Mouse (Mus musculus) embryonic facial prominence, embryonic 13.5 days (tissue): ENCODE measurements at regions not wholly inside any gene's neighbourhood (a gene's known extent, or its start where the extent isn't known, plus 50 kb on each side); places are given as distances from the start of the nearest gene placed in this dataset.

Experiments
- ATAC-seq: fragments of 200-750 bp; cut with Nextera tagmentation; 2 replicates; pipeline ENCODE4 v1.8.0; 2017; ENCODE audit warnings: low read depth; ENCODE audit not compliant: insufficient number of reproducible peaks, insufficient read depth, low FRiP score, low TSS enrichment
- H3K27ac ChIP-seq: fragments of 300-500 bp; sonication (generic); 2 replicates; pipeline ENCODE4 v1.5.1; 2015; ENCODE audit warnings: moderate library complexity, mild to moderate bottlenecking, inconsistent platforms
- H3K27me3 ChIP-seq: fragments of 300-500 bp; sonication (generic); 2 replicates; pipeline ENCODE4 v1.6.1; 2015; ENCODE audit warnings: mild to moderate bottlenecking, inconsistent platforms
- H3K36me3 ChIP-seq: fragments of 300-500 bp; sonication (generic); 2 replicates; pipeline ENCODE4 v1.6.1; 2015; ENCODE audit warnings: mild to moderate bottlenecking, inconsistent platforms
- H3K4me1 ChIP-seq: fragments of 300-500 bp; sonication (generic); 2 replicates; pipeline ENCODE4 v1.6.1; 2015; ENCODE audit warnings: inconsistent platforms
- H3K4me2 ChIP-seq: fragments of 300-500 bp; sonication (generic); 2 replicates; pipeline ENCODE4 v1.6.1; 2015; ENCODE audit warnings: moderate library complexity, mild to moderate bottlenecking, inconsistent platforms
- H3K4me3 ChIP-seq: fragments of 300-500 bp; sonication (generic); 2 replicates; pipeline ENCODE4 v1.5.1; 2015; ENCODE audit warnings: mild to moderate bottlenecking, inconsistent platforms
- H3K9ac ChIP-seq: fragments of 300-500 bp; sonication (generic); 2 replicates; pipeline ENCODE4 v1.6.1; 2015; ENCODE audit warnings: mild to moderate bottlenecking, inconsistent platforms
- H3K9me3 ChIP-seq: fragments of 300-500 bp; sonication (generic); 2 replicates; pipeline ENCODE4 v1.6.1; 2016; ENCODE audit warnings: inconsistent platforms
- WGBS: fragments of 180-500 bp; shearing (Covaris S2); methylation state at CpG from one replicate; pipeline ENCODE4 v1.1.7; 2015; ENCODE audit warnings: mixed read lengths; 5-methylcytosine and 5-hydroxymethylcytosine counted together

DNA sequence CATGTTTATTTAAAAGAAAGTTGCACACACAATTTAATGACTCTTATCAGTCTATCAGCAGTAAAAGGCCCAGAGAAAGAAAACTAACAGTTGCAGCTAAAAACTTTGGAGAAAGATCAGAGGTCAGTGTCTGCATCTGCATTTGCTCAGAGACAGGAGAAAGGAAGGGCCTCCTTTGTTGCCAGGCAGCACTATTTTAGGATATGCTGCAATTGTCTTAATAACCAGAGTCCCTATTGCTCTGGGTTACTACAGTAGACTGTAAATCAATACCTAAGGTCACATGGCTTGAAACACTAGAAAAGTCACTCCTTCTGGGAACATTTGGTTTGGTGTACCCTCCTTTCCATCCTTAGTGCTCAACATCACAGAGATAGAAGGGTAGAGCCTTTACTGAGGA, 175.7 kb downstream of the Hdgfl1 start:
- no peak overlapping the region for H3K4me3 ChIP-seq
- H3K4me2 ChIP-seq = no peak overlapping the region
- no peak for ATAC-seq
- no peaks in the 10 kb centered on the region for H3K27me3 ChIP-seq
- no peaks in the 10 kb centered on the region for H3K36me3 ChIP-seq
- no peak overlapping the region for H3K9ac ChIP-seq
- no peaks in the 10 kb centered on the region for H3K9me3 ChIP-seq
- no peaks in the 10 kb centered on the region for H3K4me1 ChIP-seq
- H3K27ac ChIP-seq = no peak overlapping the region

DNA sequence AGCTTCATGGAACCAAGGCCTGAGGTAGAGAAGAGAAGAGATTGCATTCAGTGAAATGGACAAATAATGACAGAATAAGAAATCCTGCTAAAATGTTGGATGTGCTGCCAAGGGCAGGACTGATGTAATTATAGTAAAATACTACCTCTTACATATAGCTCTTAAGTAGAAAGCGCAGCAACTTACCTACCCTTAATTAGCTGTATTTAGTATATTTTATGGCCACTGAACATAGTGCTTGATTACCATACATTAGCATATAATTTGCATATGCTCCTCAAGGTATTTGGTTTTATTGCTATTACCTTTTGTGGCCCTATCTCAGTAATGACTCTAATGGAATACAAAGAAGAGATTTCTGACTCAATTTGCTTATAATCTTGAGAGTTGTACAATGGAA, 176.2 kb downstream of the Hdgfl1 start:
- Histone ChIP-seq H3K36me3 (no peaks in the 10 kb centered on the region), H3K27ac (no peak overlapping the region), H3K4me3 (no peak overlapping the region), H3K4me1 (no peaks in the 10 kb centered on the region), H3K9me3 (no peaks in the 10 kb centered on the region), H3K4me2 (no peak overlapping the region), H3K27me3 (no peaks in the 10 kb centered on the region), H3K9ac (no peak overlapping the region)
- WGBS = 88% methylated on average over 1 of the region's 1 CpGs
- ATAC-seq = no peak

DNA sequence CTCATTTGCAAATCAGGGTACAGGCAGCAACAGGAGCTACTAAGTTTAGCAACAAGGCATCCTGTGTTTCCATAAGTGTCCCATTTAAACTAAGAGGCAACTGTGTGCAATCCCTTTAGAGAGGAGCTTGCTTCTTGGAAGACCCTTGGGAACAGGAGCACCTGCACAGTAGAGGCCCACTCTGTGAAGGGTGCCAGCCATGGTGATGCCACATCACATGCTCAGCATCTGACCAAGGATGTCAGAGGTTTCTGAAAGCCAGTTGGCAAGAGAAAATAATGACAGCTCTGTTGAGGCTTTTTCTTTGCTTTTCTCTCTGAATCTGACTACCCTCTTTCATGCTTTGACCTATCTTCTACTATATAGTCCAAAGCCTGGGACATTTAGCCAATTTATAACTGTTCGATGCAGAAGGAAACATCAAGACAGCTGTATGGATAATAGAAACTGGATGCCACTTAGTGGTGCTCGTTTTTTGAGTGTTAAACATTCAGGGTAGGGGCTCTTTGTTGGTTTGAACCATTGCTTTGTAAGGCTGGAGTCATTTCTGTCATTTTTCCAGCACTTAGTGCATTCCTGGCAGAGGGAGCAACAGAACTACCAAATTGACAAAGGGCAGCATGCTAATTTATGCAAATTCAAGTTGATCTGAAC, 193.9 kb downstream of the Hdgfl1 start:
- H3K9ac ChIP-seq = no peak overlapping the region

DNA sequence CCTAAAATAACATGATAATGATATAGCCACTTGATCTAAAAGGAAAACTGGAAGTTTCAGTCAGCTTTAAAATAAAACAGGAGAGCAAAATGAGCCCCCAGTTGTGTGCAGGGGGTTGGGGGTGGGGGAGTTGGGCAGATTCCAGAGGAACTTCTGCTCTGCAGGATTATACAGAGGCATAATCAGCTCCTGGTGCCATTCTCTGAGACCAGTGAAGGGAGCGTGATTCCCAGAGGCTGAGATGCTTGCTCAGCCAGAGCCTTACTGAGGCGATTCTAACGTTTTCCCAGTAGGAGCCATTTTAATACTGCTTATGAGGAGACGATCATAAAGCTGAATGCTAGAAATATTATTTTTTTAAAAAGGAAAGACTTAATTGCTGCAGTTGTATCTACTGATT, 200.5 kb downstream of the Hdgfl1 start:
- Histone ChIP-seq H3K27ac (no peak overlapping the region), H3K4me1 (no peaks in the 10 kb centered on the region), H3K27me3 (no peaks in the 10 kb centered on the region), H3K9me3 (no peaks in the 10 kb centered on the region), H3K36me3 (no peaks in the 10 kb centered on the region), H3K9ac (no peak overlapping the region), H3K4me2 (no peak overlapping the region), H3K4me3 (no peak overlapping the region)
- no peak for ATAC-seq
- 32% methylated on average over 4 of the region's 4 CpGs for WGBS

More for the DNA sequence above, 193.9 kb downstream of the Hdgfl1 start:
- H3K4me3 ChIP-seq = no peak overlapping the region
- no peaks in the 10 kb centered on the region for H3K27me3 ChIP-seq
- no peak overlapping the region for H3K4me2 ChIP-seq
- no peaks in the 10 kb centered on the region for H3K4me1 ChIP-seq
- 73% methylated on average over 2 of the region's 2 CpGs for WGBS
- no peaks in the 10 kb centered on the region for H3K9me3 ChIP-seq
- ATAC-seq = no peak
- H3K36me3 ChIP-seq = no peaks in the 10 kb centered on the region
- H3K27ac ChIP-seq = no peak overlapping the region

DNA sequence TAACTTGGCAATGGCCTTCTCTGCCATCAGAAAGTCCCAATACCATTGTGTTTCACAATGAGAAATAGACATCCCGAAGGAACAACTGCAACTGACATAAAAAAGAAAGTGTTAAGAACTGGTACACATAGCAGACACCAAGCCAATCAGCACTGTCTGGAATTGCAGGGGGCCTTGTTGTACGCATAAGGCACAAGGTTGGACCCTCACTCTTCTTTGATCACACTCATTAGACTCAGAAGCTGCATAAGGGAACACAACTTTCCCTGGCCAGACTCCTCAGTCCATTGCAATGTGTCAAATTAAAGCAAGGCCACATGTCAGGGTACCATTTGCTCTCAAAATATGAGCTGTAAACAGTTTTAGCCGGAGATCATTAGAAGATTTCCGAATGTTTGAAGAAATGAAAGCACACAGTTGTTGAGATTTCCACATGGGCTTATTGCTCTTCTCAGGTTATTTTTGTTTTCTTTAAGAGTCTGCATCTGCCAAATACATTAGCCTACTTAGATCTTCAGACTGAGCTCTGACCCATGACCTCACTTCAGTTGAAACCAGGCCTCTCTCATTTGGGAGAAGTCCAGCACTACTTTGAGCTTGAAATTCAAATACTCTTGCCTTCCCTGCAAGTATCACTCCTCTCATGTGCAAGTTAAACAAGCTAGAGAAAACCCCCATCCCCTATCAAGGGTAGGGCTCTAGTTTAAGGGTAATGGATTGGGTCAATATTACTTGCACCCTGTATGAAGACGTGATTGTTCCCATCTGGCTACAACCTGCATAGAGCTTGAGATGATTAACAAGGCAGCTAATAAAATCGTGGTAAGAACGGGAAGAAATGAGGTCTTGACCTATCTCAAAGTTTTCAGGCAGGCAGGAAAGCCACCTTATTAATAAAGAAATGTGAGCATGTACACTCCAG, 204.8 kb downstream of the Hdgfl1 start:
- H3K4me1 ChIP-seq = no peaks in the 10 kb centered on the region
- no peak overlapping the region for H3K27ac ChIP-seq

DNA sequence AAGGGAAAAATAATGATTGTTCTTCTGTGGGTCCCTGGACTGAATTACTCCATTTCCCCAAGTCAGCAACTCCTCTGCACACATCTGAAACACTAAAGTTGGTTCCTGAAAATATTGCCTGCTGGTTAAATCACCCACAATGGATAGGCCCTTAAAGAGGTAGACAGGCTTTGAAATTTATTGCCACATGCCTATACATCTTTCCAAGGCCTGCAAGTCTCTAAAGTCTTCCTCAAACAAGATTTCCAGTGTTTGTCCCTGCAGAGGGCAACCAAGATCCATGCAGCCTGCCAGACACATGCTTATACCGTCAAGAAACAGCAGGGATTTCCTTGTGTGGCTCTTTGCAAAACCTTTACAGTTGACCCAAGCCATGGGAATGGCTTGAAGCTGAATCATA, 211.6 kb downstream of the Hdgfl1 start:
- ATAC-seq = no peak
- Histone ChIP-seq H3K9me3 (no peaks in the 10 kb centered on the region), H3K4me3 (no peak overlapping the region), H3K36me3 (no peaks in the 10 kb centered on the region), H3K27ac (no peak overlapping the region), H3K4me1 (0 out of 2 replicates have a peak, but pooled peaks cover 5% of the 10 kb centered on the region), H3K9ac (no peak overlapping the region), H3K27me3 (no peaks in the 10 kb centered on the region), H3K4me2 (no peak overlapping the region)
- WGBS = 30% methylated on average over 1 of the region's 1 CpGs

More for the DNA sequence above, 204.8 kb downstream of the Hdgfl1 start:
- WGBS = 50% methylated on average over 7 of the region's 7 CpGs
- no peak overlapping the region for H3K4me3 ChIP-seq
- H3K27me3 ChIP-seq = no peaks in the 10 kb centered on the region
- ATAC-seq = no peak
- H3K4me2 ChIP-seq = no peak overlapping the region
- H3K9ac ChIP-seq = no peak overlapping the region
- no peaks in the 10 kb centered on the region for H3K9me3 ChIP-seq
- no peaks in the 10 kb centered on the region for H3K36me3 ChIP-seq

DNA sequence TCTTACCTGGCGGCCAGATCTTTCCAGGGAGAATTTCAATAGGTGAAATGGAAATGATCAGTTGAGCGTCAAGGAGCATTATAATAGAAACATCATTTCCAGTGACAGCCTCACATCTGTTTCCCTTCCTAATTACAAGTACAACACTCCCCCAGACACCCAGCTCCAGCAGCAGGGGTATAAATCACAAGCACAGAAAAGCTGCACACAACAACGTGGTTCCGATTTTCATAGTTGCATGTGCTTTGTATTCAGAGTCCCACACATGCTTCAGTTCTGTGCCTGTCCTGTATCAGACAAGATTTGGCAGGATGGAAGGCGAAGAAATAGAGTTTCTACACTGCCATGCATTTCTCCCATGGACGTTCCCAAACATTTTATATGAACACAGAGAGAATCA, 215.7 kb downstream of the Hdgfl1 start:
- H3K9me3 ChIP-seq = no peaks in the 10 kb centered on the region
- 54% methylated on average over 6 of the region's 6 CpGs for WGBS
- no peak overlapping the region for H3K4me2 ChIP-seq
- H3K4me3 ChIP-seq = no peak overlapping the region
- H3K27me3 ChIP-seq = no peaks in the 10 kb centered on the region
- ATAC-seq = no peak
- H3K27ac ChIP-seq = no peak overlapping the region
- H3K4me1 ChIP-seq = 0 out of 2 replicates have a peak, but pooled peaks cover 5% of the 10 kb centered on the region
- H3K36me3 ChIP-seq = no peaks in the 10 kb centered on the region
- no peak overlapping the region for H3K9ac ChIP-seq

DNA sequence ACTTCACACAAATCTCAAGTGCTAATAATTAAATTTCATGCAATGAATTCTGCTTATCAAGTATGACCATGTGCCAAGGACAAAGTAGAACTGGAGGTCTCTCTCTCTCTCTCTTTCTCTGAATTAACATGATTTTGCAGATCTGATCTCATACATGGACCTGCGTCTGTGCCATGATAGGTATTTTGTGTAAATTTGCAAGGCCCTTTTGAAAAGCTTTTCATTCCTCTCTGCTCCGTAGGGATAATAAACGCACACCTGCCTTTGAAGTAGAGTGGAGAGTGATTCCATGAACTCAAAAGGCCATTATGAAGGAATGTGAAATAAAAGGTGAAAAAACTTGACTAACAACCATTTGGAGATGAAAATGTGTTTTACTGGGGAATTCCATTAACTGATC, 217.8 kb downstream of the Hdgfl1 start:
- Histone ChIP-seq H3K27me3 (no peaks in the 10 kb centered on the region), H3K4me2 (no peak overlapping the region), H3K9me3 (no peaks in the 10 kb centered on the region), H3K36me3 (no peaks in the 10 kb centered on the region), H3K4me3 (no peak overlapping the region), H3K27ac (no peak overlapping the region), H3K4me1 (no peaks in the 10 kb centered on the region), H3K9ac (no peak overlapping the region)
- 69% methylated on average over 3 of the region's 3 CpGs for WGBS
- ATAC-seq = no peak

DNA sequence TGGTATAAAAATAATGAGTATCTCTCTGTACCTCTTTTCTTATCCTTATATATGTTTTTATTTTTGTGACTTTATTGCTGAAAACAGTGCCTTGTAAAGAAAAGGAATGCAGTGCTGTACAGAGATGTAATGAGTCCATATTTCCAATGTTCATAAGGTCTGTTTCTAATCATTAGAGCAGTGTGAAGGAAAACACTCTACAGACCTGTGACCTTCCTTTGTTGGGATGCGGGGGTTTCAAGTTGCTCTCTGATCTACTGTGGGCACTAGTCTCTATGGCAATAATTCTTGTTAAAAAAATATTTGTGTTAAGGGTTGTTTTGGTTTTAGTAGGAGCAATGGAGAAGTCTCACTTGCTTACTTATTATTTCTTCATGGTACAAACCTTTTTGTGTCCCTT, 231.0 kb downstream of the Hdgfl1 start:
- H3K36me3 ChIP-seq = no peaks in the 10 kb centered on the region
- WGBS = 40% methylated on average over 1 of the region's 1 CpGs
- ATAC-seq = no peak

DNA sequence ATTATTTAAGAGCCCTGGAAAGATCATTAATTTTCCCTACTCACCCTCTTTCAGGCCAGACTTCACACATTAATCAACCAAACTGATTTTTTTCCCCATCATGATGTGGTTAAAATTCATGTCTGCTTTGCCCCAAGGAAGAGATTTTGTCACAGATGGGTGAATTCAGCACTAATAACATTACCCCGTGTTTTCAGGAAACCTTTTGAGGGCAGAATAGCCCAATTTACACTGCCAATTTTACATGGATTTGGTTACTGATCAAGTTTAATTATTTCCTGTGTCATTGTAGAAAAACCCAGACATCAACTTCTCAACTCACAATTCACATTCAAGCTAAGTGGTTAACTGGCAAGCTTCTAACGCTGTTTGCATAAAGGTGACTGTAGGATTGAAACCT, 233.4 kb downstream of the Hdgfl1 start:
- Histone ChIP-seq H3K4me3 (no peak overlapping the region), H3K4me1 (no peaks in the 10 kb centered on the region)

More for the DNA sequence above, 231.0 kb downstream of the Hdgfl1 start:
- Histone ChIP-seq H3K27ac (no peak overlapping the region), H3K9me3 (no peaks in the 10 kb centered on the region), H3K4me1 (no peaks in the 10 kb centered on the region), H3K4me3 (no peak overlapping the region), H3K27me3 (no peaks in the 10 kb centered on the region), H3K4me2 (no peak overlapping the region), H3K9ac (no peak overlapping the region)

DNA sequence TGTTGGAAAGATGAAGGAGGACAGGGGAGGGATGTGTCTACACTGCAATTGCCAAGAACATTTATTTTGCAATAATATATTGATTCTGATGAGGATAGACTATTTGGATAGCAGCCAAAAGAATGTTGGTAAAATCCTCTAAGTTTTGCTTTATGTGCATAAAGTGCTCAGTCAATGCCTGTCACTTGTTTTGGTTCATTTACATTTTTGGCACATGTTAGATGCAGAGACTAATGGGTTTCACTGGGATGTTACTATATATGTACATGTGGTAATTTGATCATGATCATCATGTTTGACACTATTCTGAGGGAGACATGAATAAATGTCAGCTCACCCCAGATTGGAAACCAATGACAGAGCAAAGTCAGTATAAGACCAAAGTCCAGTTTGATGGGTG, 237.2 kb downstream of the Hdgfl1 start:
- Histone ChIP-seq H3K27me3 (no peaks in the 10 kb centered on the region), H3K9me3 (no peaks in the 10 kb centered on the region), H3K27ac (no peak overlapping the region), H3K4me3 (no peak overlapping the region), H3K36me3 (no peaks in the 10 kb centered on the region), H3K4me2 (no peak overlapping the region), H3K9ac (no peak overlapping the region), H3K4me1 (no peaks in the 10 kb centered on the region)
- ATAC-seq = no peak

More for the DNA sequence above, 233.4 kb downstream of the Hdgfl1 start:
- H3K27me3 ChIP-seq = no peaks in the 10 kb centered on the region
- no peak overlapping the region for H3K9ac ChIP-seq
- no peak overlapping the region for H3K4me2 ChIP-seq
- 17% methylated on average over 2 of the region's 2 CpGs for WGBS
- no peaks in the 10 kb centered on the region for H3K9me3 ChIP-seq
- ATAC-seq = no peak
- no peak overlapping the region for H3K27ac ChIP-seq
- no peaks in the 10 kb centered on the region for H3K36me3 ChIP-seq

DNA sequence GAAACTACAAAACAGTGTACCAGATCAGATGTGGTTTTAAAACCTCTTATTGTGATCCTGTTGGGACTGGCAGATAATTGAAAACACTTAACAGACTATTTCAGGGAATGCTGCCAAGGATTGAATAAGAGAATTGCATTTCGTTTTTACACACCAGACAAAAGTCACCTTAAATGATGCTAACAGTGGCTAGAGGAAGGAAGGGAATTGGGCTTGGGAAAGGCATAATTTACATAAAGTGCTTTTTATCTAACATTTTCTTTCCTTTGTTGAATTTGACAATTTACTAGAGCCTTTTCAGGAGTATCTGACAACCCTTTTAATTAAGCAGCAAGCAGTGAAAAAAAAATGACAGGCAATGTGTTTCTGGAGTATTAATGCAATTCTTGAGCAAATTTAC, 250.9 kb downstream of the Hdgfl1 start:
- H3K4me2 ChIP-seq = no peak overlapping the region
- no peak overlapping the region for H3K4me3 ChIP-seq
- H3K27ac ChIP-seq = no peak overlapping the region
- no peak overlapping the region for H3K9ac ChIP-seq
- no peak for ATAC-seq
- no peaks in the 10 kb centered on the region for H3K9me3 ChIP-seq
- 19% methylated on average over 1 of the region's 1 CpGs for WGBS
- H3K4me1 ChIP-seq = no peaks in the 10 kb centered on the region
- H3K36me3 ChIP-seq = no peaks in the 10 kb centered on the region
- H3K27me3 ChIP-seq = no peaks in the 10 kb centered on the region
